ENCODE assay signal across 1 mouse cellular context in the genomic region with DNA sequence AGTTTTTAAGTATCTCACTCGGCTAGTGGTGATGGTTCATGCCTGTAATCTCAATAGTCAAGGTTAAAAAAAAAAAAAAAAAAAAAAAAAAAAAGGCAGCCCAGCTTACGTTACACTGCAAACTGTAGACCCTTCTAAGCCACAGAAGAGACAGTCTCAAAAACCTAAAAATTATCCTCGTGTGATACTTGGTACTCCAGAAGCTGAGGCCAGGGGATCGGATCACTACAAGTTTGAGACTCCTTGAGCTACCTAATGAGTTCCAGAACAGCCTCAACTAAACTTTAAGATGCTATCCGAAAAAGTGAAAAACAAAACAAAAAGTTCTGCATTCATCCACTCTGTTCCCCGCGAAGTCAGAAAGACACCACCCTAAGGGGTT.
TF ChIP-seq lines count a peak whose summit lies in the region.

No protein-coding gene starts in this region.

TF ChIP-seq in MEL, 35 proteins besides CTCF, POLR2A, EP300 and RAD21:
- TF ChIP-seq USF2 (IDR thresholded peaks at IDR 0.05; ENCODE audit: borderline replicate concordance in 1 of 2, insufficient read depth in 1 of 2, low read depth in 1 of 2, low read length in 2 of 2), result no peak
- peak; percentile 92 for TF ChIP-seq ZNF384 (IDR thresholded peaks at IDR 0.05; ENCODE audit: low read depth, low read length)
- TF ChIP-seq GATA1 (IDR thresholded peaks at IDR 0.05; ENCODE audit: low read depth, low read length), result no peak
- TF ChIP-seq JUND (IDR thresholded peaks at IDR 0.05; ENCODE audit: low read depth, low read length), result no peak
- peak; percentile 89; the same call in 1 of the 2 replicates for TF ChIP-seq CHD1 (IDR thresholded peaks at IDR 0.05; ENCODE audit: low read depth, low read length)
- no peak for TF ChIP-seq USF1 (IDR thresholded peaks at IDR 0.05; ENCODE audit: low read depth, low read length)
TF ChIP-seq in MEL: peak in this region for 2.
